Mouse (Mus musculus) frontal cortex, adult 2 months (tissue): ENCODE results near the gene Tro. TPM values are rescaled to one million over a fixed set of nuclear protein-coding genes. Genes with fewer than 3 reads are reported as not detected.

Experiments used
- DNase-seq, 2 experiments: peaks; one replicate each; pipeline ENCODE4 v3.0.0; 2022; ENCODE audit warnings: low spot score in 1 of 2; ENCODE audit errors: extremely low spot score in 1 of 2
- polyA plus RNA-seq: library from polyadenylated mRNA; depleted of rRNA; stranded (reverse); fragments of >200 nt; gene quantifications from 2 replicates; pipeline ENCODE4 v1.2.3, GENCODE M21; 2012; rRNA removed

Gene Tro
- polyA plus RNA-seq: 83.0 and 98.1 TPM in 2 replicates

- peak in 1 of 2 experiments; percentile 32 for DNase-seq
Observed at GRCm38 (mm10) chrX:150656908-150657796, at the start of gene Tro. Gene Tro (minus strand): TSS chrX:150657583.

- DNase-seq: no peak
Observed at GRCm38 (mm10) chrX:150677505-150677904, 20.1 kb upstream of the Tro start.

- peak in 1 of 2 experiments; percentile 27 for DNase-seq
Observed at GRCm38 (mm10) chrX:150662809-150663208, 5.4 kb upstream of the Tro start.

GRCm38 (mm10) chrX:150657797-150658118, 375 bp upstream of the Tro start:
- no peak for DNase-seq

- DNase-seq: peak; percentile 16 to 51
Observed at GRCm38 (mm10) chrX:150656122-150656907, 1.1 kb downstream of the Tro start.

- DNase-seq: no peak
Observed at GRCm38 (mm10) chrX:150636421-150636820, 21.0 kb downstream of the Tro start.

- DNase-seq: no peak
Observed at GRCm38 (mm10) chrX:150598882-150599281, 58.5 kb downstream of the Tro start.

Other genes with a start within 250 kb of the Tro start
- 41.1 and 44.0 TPM in 2 replicates for gene Tmem29, start 198.4 kb downstream of the Tro start, polyA plus RNA-seq
- gene Alas2, start 110.2 kb downstream of the Tro start, polyA plus RNA-seq: 1.8 and 2.9 TPM in 2 replicates
- gene Pfkfb1, start 69.4 kb downstream of the Tro start, polyA plus RNA-seq: 1.8 and 1.9 TPM in 2 replicates
- gene Apex2, start 67.7 kb downstream of the Tro start, polyA plus RNA-seq: 11.0 and 12.2 TPM in 2 replicates
- gene Maged2, start 156.8 kb upstream of the Tro start, polyA plus RNA-seq: 42.0 and 53.9 TPM in 2 replicates